ENCODE assay signal across 8 mouse cellular contexts in genomic region chr11:118428460-118428868, GRCm38 (mm10). TPM values are rescaled to one million over a fixed set of nuclear protein-coding genes. Genes with fewer than 3 reads are reported as not detected.
DNase-seq lines count a peak whose midpoint lies in the region; ATAC-seq and TF ChIP-seq lines count a peak whose summit lies in the region.

No protein-coding gene starts in this region.

- WGBS in lung, adult 2 months, result 11% methylated on average over 11 of the region's 11 CpGs
- 9% methylated on average over 11 of the region's 11 CpGs for WGBS in forebrain, embryonic 10.5 days
- 9% methylated on average over 11 of the region's 11 CpGs for WGBS in hindbrain, embryonic 12.5 days
- WGBS in midbrain, embryonic 15.5 days, result 2% methylated on average over 11 of the region's 11 CpGs

- DNase-seq in lung, adult 2 months, result no peak
- DNase-seq in lung, postnatal 25 days (ENCODE audit: low spot score), result no peak
- DNase-seq in forebrain, embryonic 10.5 days (ENCODE audit: extremely low spot score, low spot score), result no peak
- DNase-seq in urinary bladder, postnatal 10 days (ENCODE audit: low spot score), result no peak
- no peak for DNase-seq in frontal cortex, postnatal 14 days (ENCODE audit: low spot score in 2 of 2)

- peaks cover 52% of the 10 kb centered on the region for H3K27me3 ChIP-seq in forebrain, embryonic 10.5 days (ENCODE audit: poor library complexity, severe bottlenecking)
- peaks cover 3% of the 10 kb centered on the region; the same call in 1 of the 2 replicates for H3K27me3 ChIP-seq in hindbrain, embryonic 12.5 days
- no peaks in the 10 kb centered on the region for H3K27me3 ChIP-seq in midbrain, embryonic 15.5 days (replicated peaks)

- no peaks in the 10 kb centered on the region for H3K36me3 ChIP-seq in forebrain, embryonic 10.5 days (replicated peaks)
- H3K36me3 ChIP-seq in hindbrain, embryonic 12.5 days, result no peaks in the 10 kb centered on the region
- no peaks in the 10 kb centered on the region for H3K36me3 ChIP-seq in midbrain, embryonic 15.5 days (replicated peaks)

- no peak for TF ChIP-seq POLR2A in lung, adult 2 months (IDR thresholded peaks at IDR 0.05; ENCODE audit: borderline replicate concordance, extremely low read depth, low read depth, low read length)

- peak overlapping the region; percentile 69 for H3K27ac ChIP-seq in forebrain, embryonic 10.5 days
- H3K27ac ChIP-seq in hindbrain, embryonic 12.5 days, result 0 out of 2 replicates have a peak overlapping the region, but pooled peaks have one; percentile 23
- H3K27ac ChIP-seq in midbrain, embryonic 15.5 days, result peak overlapping the region; percentile 51; the same call in 1 of the 2 replicates

- peak overlapping the region; percentile 35; the same call in 1 of the 2 replicates for H3K9ac ChIP-seq in hindbrain, embryonic 12.5 days
- H3K9ac ChIP-seq in midbrain, embryonic 15.5 days, result 0 out of 2 replicates have a peak overlapping the region, but pooled peaks have one; percentile 0

- no peak for TF ChIP-seq CTCF in lung, adult 2 months (IDR thresholded peaks at IDR 0.05; ENCODE audit: insufficient read depth, low read length)

- ATAC-seq in hindbrain, embryonic 12.5 days (ENCODE audit: low FRiP score), result no peak
- peak; percentile 29; the same call in 1 of the 2 replicates for ATAC-seq in midbrain, embryonic 15.5 days (replicated peaks)
- no peak for ATAC-seq in granulocyte monocyte progenitor cell, adult 5-6 weeks (replicated peaks; ENCODE audit: poor library complexity, severe bottlenecking)

- H3K4me2 ChIP-seq in hindbrain, embryonic 12.5 days (replicated peaks), result peak overlapping the region; percentile 41
- peak overlapping the region; percentile 39 for H3K4me2 ChIP-seq in midbrain, embryonic 15.5 days

- H3K4me1 ChIP-seq in lung, adult 2 months (ENCODE audit: control insufficient read depth, insufficient read depth, low read length), result peaks cover 11% of the 10 kb centered on the region
- peaks cover 62% of the 10 kb centered on the region for H3K4me1 ChIP-seq in forebrain, embryonic 10.5 days
- peaks cover 37% of the 10 kb centered on the region for H3K4me1 ChIP-seq in hindbrain, embryonic 12.5 days
- H3K4me1 ChIP-seq in midbrain, embryonic 15.5 days, result peaks cover 33% of the 10 kb centered on the region

- H3K9me3 ChIP-seq in forebrain, embryonic 10.5 days, result no peaks in the 10 kb centered on the region
- H3K9me3 ChIP-seq in hindbrain, embryonic 12.5 days (replicated peaks), result no peaks in the 10 kb centered on the region
- no peaks in the 10 kb centered on the region for H3K9me3 ChIP-seq in midbrain, embryonic 15.5 days

- H3K4me3 ChIP-seq in lung, adult 2 months (replicated peaks; ENCODE audit: extremely low read depth, low read depth, low read length), result peak overlapping the region; percentile 22
- H3K4me3 ChIP-seq in forebrain, embryonic 10.5 days, result peak overlapping the region; percentile 38
- peak overlapping the region; percentile 19 for H3K4me3 ChIP-seq in hindbrain, embryonic 12.5 days
- H3K4me3 ChIP-seq in midbrain, embryonic 15.5 days, result peak overlapping the region; percentile 25

RNA-seq across cellular contexts. Expression of gene C1qtnf1, which starts 0.5 kb away (rescaled TPM):
- polyA plus RNA-seq in lung, adult 2 months (2012; rRNA removed), result 17.9 and 21.8 TPM in 2 replicates
- polyA plus RNA-seq in forebrain, embryonic 10.5 days (2016; fragmentation: Nextera tagmentation; extraction: Ambion mirVana), result 1.5 and 2.3 TPM in 2 replicates
- polyA plus RNA-seq in hindbrain, embryonic 12.5 days (2016; fragmentation: Nextera tagmentation; extraction: Ambion mirVana), result 3.0 and 4.4 TPM in 2 replicates
- 4.2 and 4.3 TPM in 2 replicates for polyA plus RNA-seq in midbrain, embryonic 15.5 days (2015; fragmentation: Nextera tagmentation; extraction: Ambion mirVana)
- not detected in 2 replicates for total RNA-seq in granulocyte monocyte progenitor cell, adult 5-6 weeks (2014; fragmentation: Nextera tagmentation)
- total RNA-seq in granulocyte monocyte progenitor cell, adult 5-6 weeks (2017), result not detected in 2 replicates

RNA-seq across cellular contexts. Expression of gene Cant1, which starts 9.6 kb away (rescaled TPM):
- polyA plus RNA-seq in lung, adult 2 months (2012; rRNA removed), result 55.9 and 61.9 TPM in 2 replicates
- polyA plus RNA-seq in forebrain, embryonic 10.5 days (2016; fragmentation: Nextera tagmentation; extraction: Ambion mirVana), result 19.0 and 19.2 TPM in 2 replicates
- 28.4 and 31.3 TPM in 2 replicates for polyA plus RNA-seq in hindbrain, embryonic 12.5 days (2016; fragmentation: Nextera tagmentation; extraction: Ambion mirVana)
- polyA plus RNA-seq in midbrain, embryonic 15.5 days (2015; fragmentation: Nextera tagmentation; extraction: Ambion mirVana), result 30.6 and 35.1 TPM in 2 replicates
- 29.7 and 34.6 TPM in 2 replicates for total RNA-seq in granulocyte monocyte progenitor cell, adult 5-6 weeks (2014; fragmentation: Nextera tagmentation)
- total RNA-seq in granulocyte monocyte progenitor cell, adult 5-6 weeks (2017), result 18.6 and 21.0 TPM in 2 replicates

RNA-seq across cellular contexts. Expression of gene Lgals3bp, which starts 26.6 kb away (rescaled TPM):
- polyA plus RNA-seq in lung, adult 2 months (2012; rRNA removed), result 259 and 311 TPM in 2 replicates
- 0.47 and 1.0 TPM in 2 replicates for polyA plus RNA-seq in forebrain, embryonic 10.5 days (2016; fragmentation: Nextera tagmentation; extraction: Ambion mirVana)
- polyA plus RNA-seq in hindbrain, embryonic 12.5 days (2016; fragmentation: Nextera tagmentation; extraction: Ambion mirVana), result 2.3 and 3.3 TPM in 2 replicates
- 5.1 and 6.7 TPM in 2 replicates for polyA plus RNA-seq in midbrain, embryonic 15.5 days (2015; fragmentation: Nextera tagmentation; extraction: Ambion mirVana)
- total RNA-seq in granulocyte monocyte progenitor cell, adult 5-6 weeks (2014; fragmentation: Nextera tagmentation), result 85.3 and 107 TPM in 2 replicates
- total RNA-seq in granulocyte monocyte progenitor cell, adult 5-6 weeks (2017), result 36.0 and 44.8 TPM in 2 replicates

RNA-seq across cellular contexts. Expression of gene Engase, which starts 48.2 kb away (rescaled TPM):
- polyA plus RNA-seq in lung, adult 2 months (2012; rRNA removed), result 12.9 and 17.0 TPM in 2 replicates
- 7.1 and 7.9 TPM in 2 replicates for polyA plus RNA-seq in forebrain, embryonic 10.5 days (2016; fragmentation: Nextera tagmentation; extraction: Ambion mirVana)
- polyA plus RNA-seq in hindbrain, embryonic 12.5 days (2016; fragmentation: Nextera tagmentation; extraction: Ambion mirVana), result 7.1 and 7.2 TPM in 2 replicates
- polyA plus RNA-seq in midbrain, embryonic 15.5 days (2015; fragmentation: Nextera tagmentation; extraction: Ambion mirVana), result 6.6 and 8.2 TPM in 2 replicates
- total RNA-seq in granulocyte monocyte progenitor cell, adult 5-6 weeks (2014; fragmentation: Nextera tagmentation), result 2.2 and 4.8 TPM in 2 replicates
- total RNA-seq in granulocyte monocyte progenitor cell, adult 5-6 weeks (2017), result 2.4 and 5.7 TPM in 2 replicates

Comparison
In these comparisons a context has a peak if more than half of its experiments do, and no peak if none do; other contexts are left out.
1. RNA of gene Lgals3bp, which starts 26.6 kb away (polyA plus RNA-seq): 259 to 311 TPM in lung, adult 2 months; 5.1 to 6.7 TPM in midbrain, embryonic 15.5 days, 2.3 to 3.3 TPM in hindbrain, embryonic 12.5 days and 0.47 to 1.0 TPM in forebrain, embryonic 10.5 days; every median in the first group is over 10 times any median in the second.
2. Peak in every context shown above with its lines, with median percentiles within 50 percentile points of each other: H3K4me3 ChIP-seq and H3K27ac ChIP-seq.